Mouse (Mus musculus) CH12.LX (cell line): Measurements from ENCODE around the gene Pex11b. TPM values are rescaled to one million over a fixed set of nuclear protein-coding genes. Genes with fewer than 3 reads are reported as not detected.
A peak's percentile ranks its signal among the peaks of the same experiment; 100 is the strongest.

Experiments
- DNase-seq: peaks from one replicate; pipeline ENCODE4 v3.0.0-alpha.2; 2013; ENCODE audit errors: extremely low read depth
- H3K27ac ChIP-seq: 2 replicates; pipeline ENCODE4 v1.5.1; 2012; ENCODE audit warnings: low read depth, mild to moderate bottlenecking, control low read depth, moderate library complexity; ENCODE audit not compliant: insufficient read depth
- H3K27me3 ChIP-seq: replicated peaks from 2 replicates; pipeline ENCODE3; 2012; ENCODE audit warnings: inconsistent platforms
- H3K36me3 ChIP-seq, 2 experiments: replicated peaks in 1 of 2; 2 replicates each; pipeline versions ENCODE3 to v1.6.1; 2012; ENCODE audit warnings: inconsistent platforms in 1 of 2, low read length in 1 of 2, mild to moderate bottlenecking in 1 of 2, mixed read lengths in 1 of 2, moderate library complexity in 1 of 2; ENCODE audit not compliant: control insufficient read depth in 1 of 2, insufficient read depth in 1 of 2
- H3K4me1 ChIP-seq, 2 experiments: 2 replicates each; pipeline ENCODE4 v1.6.1; 2012; ENCODE audit warnings: inconsistent platforms in 1 of 2, moderate library complexity in 1 of 2; ENCODE audit not compliant: insufficient read depth in 2 of 2, control insufficient read depth in 1 of 2
- H3K4me2 ChIP-seq: 2 replicates; pipeline ENCODE4 v1.6.1; 2012; ENCODE audit warnings: low read depth, mild to moderate bottlenecking, control low read depth; ENCODE audit not compliant: poor library complexity, insufficient read depth, severe bottlenecking
- H3K4me3 ChIP-seq, 3 experiments: fragments of 150-350 bp in 1 of 3; sonication (generic) in 1 of 3; replicated peaks in 1 of 3; 2 replicates each; pipeline versions ENCODE3 to v1.5.1; 2011 to 2012; ENCODE audit warnings: low read depth in 2 of 3, low read length in 2 of 3, mild to moderate bottlenecking in 2 of 3, moderate library complexity in 2 of 3, control low read depth in 1 of 3, improper control_type of control experiment in 1 of 3, inconsistent platforms in 1 of 3, mixed read lengths in 1 of 3; ENCODE audit not compliant: poor library complexity in 1 of 3
- H3K79me2 ChIP-seq: replicated peaks from 2 replicates; pipeline ENCODE4 v1.6.1; 2012; ENCODE audit warnings: mild to moderate bottlenecking, moderate library complexity; ENCODE audit not compliant: control insufficient read depth, poor library complexity, insufficient read depth, severe bottlenecking; ENCODE audit errors: extremely low read depth
- H3K9ac ChIP-seq: 2 replicates; pipeline ENCODE4 v1.6.1; 2012; ENCODE audit warnings: low read depth, mild to moderate bottlenecking, control low read depth, moderate library complexity; ENCODE audit not compliant: insufficient read depth
- H3K9me3 ChIP-seq: replicated peaks from 2 replicates; pipeline ENCODE3; 2012; ENCODE audit warnings: low read length, inconsistent platforms, mixed read lengths
- BHLHE40 ChIP-seq: IDR thresholded peaks from 2 replicates; pipeline ENCODE4 v1.6.1; 2011; ENCODE audit warnings: mild to moderate bottlenecking, low read depth, low read length, improper control_type of control experiment
- CHD2 ChIP-seq: IDR thresholded peaks from 2 replicates; pipeline ENCODE4 v1.6.1; 2011; ENCODE audit warnings: low read length, improper control_type of control experiment
- E2F4 ChIP-seq: IDR thresholded peaks from 2 replicates; pipeline ENCODE4 v1.6.1; 2011; ENCODE audit warnings: low read depth, low read length, improper control_type of control experiment; ENCODE audit not compliant: insufficient replicate concordance
- ELF1 ChIP-seq: IDR thresholded peaks from 2 replicates; pipeline ENCODE4 v1.6.1; 2014; ENCODE audit warnings: low read depth, mild to moderate bottlenecking, inconsistent platforms, low read length, improper control_type of control experiment
- ETS1 ChIP-seq: conservative IDR thresholded peaks from 2 replicates; pipeline ENCODE4 v1.6.1; 2012; ENCODE audit warnings: low read depth, mild to moderate bottlenecking, inconsistent platforms, low read length, improper control_type of control experiment, moderate library complexity
- GABPA ChIP-seq: IDR thresholded peaks from 2 replicates; pipeline ENCODE4 v1.6.1; 2012; ENCODE audit warnings: low read depth, low read length, improper control_type of control experiment, inconsistent platforms; ENCODE audit not compliant: insufficient replicate concordance
- HCFC1 ChIP-seq: IDR thresholded peaks from 2 replicates; pipeline ENCODE4 v1.6.1; 2012; ENCODE audit warnings: low read depth, mild to moderate bottlenecking, inconsistent platforms, low read length, improper control_type of control experiment
- IRF4 ChIP-seq: IDR thresholded peaks from 2 replicates; pipeline ENCODE4 v1.6.1; 2014; ENCODE audit warnings: low read depth, mild to moderate bottlenecking, inconsistent platforms, low read length, improper control_type of control experiment
- KAT2A ChIP-seq: IDR thresholded peaks from 2 replicates; pipeline ENCODE4 v1.6.1; 2012; ENCODE audit warnings: low read length, improper control_type of control experiment, inconsistent platforms; ENCODE audit not compliant: insufficient replicate concordance
- MAFK ChIP-seq: IDR thresholded peaks from 2 replicates; pipeline ENCODE4 v1.6.1; 2011; ENCODE audit warnings: low read length, improper control_type of control experiment; ENCODE audit not compliant: insufficient replicate concordance
- MAX ChIP-seq: IDR thresholded peaks from 2 replicates; pipeline ENCODE4 v1.6.1; 2011; ENCODE audit warnings: low read length, improper control_type of control experiment
- MAZ ChIP-seq: IDR thresholded peaks from 2 replicates; pipeline ENCODE4 v1.6.1; 2012; ENCODE audit warnings: low read depth, mild to moderate bottlenecking, inconsistent platforms, low read length, improper control_type of control experiment, moderate library complexity
- MEF2A ChIP-seq: IDR thresholded peaks from 2 replicates; pipeline ENCODE4 v1.6.1; 2014; ENCODE audit warnings: low read depth, mild to moderate bottlenecking, inconsistent platforms, low read length, improper control_type of control experiment, borderline replicate concordance
- MXI1 ChIP-seq: IDR thresholded peaks from 2 replicates; pipeline ENCODE4 v1.6.1; 2011; ENCODE audit warnings: mild to moderate bottlenecking, low read depth, low read length, improper control_type of control experiment
- MYC ChIP-seq: IDR thresholded peaks from 2 replicates; pipeline ENCODE4 v1.6.1; 2011; ENCODE audit warnings: low read depth, mild to moderate bottlenecking, improper control_type of control experiment, low read length
- NELFE ChIP-seq: IDR thresholded peaks from 2 replicates; pipeline ENCODE4 v1.6.1; 2011; ENCODE audit warnings: low read depth, low read length, improper control_type of control experiment
- NRF1 ChIP-seq: IDR thresholded peaks from 2 replicates; pipeline ENCODE4 v1.6.1; 2014; ENCODE audit warnings: low read depth, mild to moderate bottlenecking, inconsistent platforms, low read length, improper control_type of control experiment, moderate library complexity
- PAX5 ChIP-seq: IDR thresholded peaks from 2 replicates; pipeline ENCODE4 v1.6.1; 2012; ENCODE audit warnings: low read length, inconsistent platforms, mixed read lengths
- POLR2A ChIP-seq: IDR thresholded peaks from 2 replicates; pipeline ENCODE4 v1.6.1; 2011; ENCODE audit warnings: low read depth, mild to moderate bottlenecking, improper control_type of control experiment, low read length
- POLR2AphosphoS2 ChIP-seq: IDR thresholded peaks from 2 replicates; pipeline ENCODE4 v1.6.1; 2011; ENCODE audit warnings: low read depth, low read length, improper control_type of control experiment
- RAD21 ChIP-seq: IDR thresholded peaks from 2 replicates; pipeline ENCODE4 v1.6.1; 2011; ENCODE audit warnings: low read depth, mild to moderate bottlenecking, low read length, improper control_type of control experiment, moderate library complexity
- SIN3A ChIP-seq: IDR thresholded peaks from 2 replicates; pipeline ENCODE4 v1.6.1; 2012; ENCODE audit warnings: low read length, improper control_type of control experiment, inconsistent platforms
- SMC3 ChIP-seq: IDR thresholded peaks from 2 replicates; pipeline ENCODE4 v1.6.1; 2011; ENCODE audit warnings: low read depth, low read length, improper control_type of control experiment
- TBP ChIP-seq: conservative IDR thresholded peaks from 2 replicates; pipeline ENCODE4 v1.6.1; 2011; ENCODE audit warnings: low read depth, low read length, improper control_type of control experiment
- TCF12 ChIP-seq: IDR thresholded peaks from 2 replicates; pipeline ENCODE4 v1.6.1; 2014; ENCODE audit warnings: low read depth, mild to moderate bottlenecking, inconsistent platforms, low read length, improper control_type of control experiment
- UBTF ChIP-seq: IDR thresholded peaks from 2 replicates; pipeline ENCODE4 v1.6.1; 2012; ENCODE audit warnings: low read depth, mild to moderate bottlenecking, inconsistent platforms, low read length, improper control_type of control experiment, moderate library complexity
- USF1 ChIP-seq: IDR thresholded peaks from 2 replicates; pipeline ENCODE4 v1.6.1; 2014; ENCODE audit warnings: low read depth, mild to moderate bottlenecking, inconsistent platforms, low read length, improper control_type of control experiment
- USF2 ChIP-seq: conservative IDR thresholded peaks from 2 replicates; pipeline ENCODE4 v1.6.1; 2011; ENCODE audit warnings: low read depth, low read length, improper control_type of control experiment
- ZMIZ1 ChIP-seq: IDR thresholded peaks from 2 replicates; pipeline ENCODE4 v1.6.1; 2012; ENCODE audit warnings: low read depth, mild to moderate bottlenecking, inconsistent platforms, low read length, improper control_type of control experiment
- ZNF384 ChIP-seq: IDR thresholded peaks from 2 replicates; pipeline ENCODE4 v1.6.1; 2012; ENCODE audit warnings: low read depth, low read length, improper control_type of control experiment, inconsistent platforms
- dilution Hi-C: fragments of 300-500 bp; cut with MboI; formaldehyde crosslinking; loops from 2 replicates; pipeline ENCODE4 v1.14.3; 2020; ENCODE audit warnings: low sequenced_read_pairs; ENCODE audit not compliant: extremely low pct_unique_long_range_greater_than_20kb, extremely low pct_ligation_motif_present
- in situ Hi-C: fragments of 300-500 bp; cut with MboI; formaldehyde crosslinking; loops from 3 replicates; pipeline ENCODE4 v1.14.3; 2019; ENCODE audit warnings: low sequenced_read_pairs, low pct_ligation_motif_present, low pct_unique_long_range_greater_than_20kb, mixed read lengths
- polyA plus RNA-seq: library from polyadenylated mRNA; unstranded; fragments of >175 nt; gene quantifications from 2 replicates; pipeline ENCODE4 v1.2.1, GENCODE M21; 2012; ENCODE audit warnings: low read depth; ENCODE audit not compliant: insufficient read length
- total RNA-seq, 2 experiments: library from RNA; depleted of rRNA; stranded (reverse); fragments of 300-350 nt in 1 of 2; fragments of >200 nt in 1 of 2; gene quantifications; 2 replicates each; pipeline ENCODE4 v1.2.3; 2012 to 2014

Pex11b gene
- total and polyA plus RNA-seq, 3 experiments = 23.4 to 33.1 (median 27.9) TPM

DNA sequence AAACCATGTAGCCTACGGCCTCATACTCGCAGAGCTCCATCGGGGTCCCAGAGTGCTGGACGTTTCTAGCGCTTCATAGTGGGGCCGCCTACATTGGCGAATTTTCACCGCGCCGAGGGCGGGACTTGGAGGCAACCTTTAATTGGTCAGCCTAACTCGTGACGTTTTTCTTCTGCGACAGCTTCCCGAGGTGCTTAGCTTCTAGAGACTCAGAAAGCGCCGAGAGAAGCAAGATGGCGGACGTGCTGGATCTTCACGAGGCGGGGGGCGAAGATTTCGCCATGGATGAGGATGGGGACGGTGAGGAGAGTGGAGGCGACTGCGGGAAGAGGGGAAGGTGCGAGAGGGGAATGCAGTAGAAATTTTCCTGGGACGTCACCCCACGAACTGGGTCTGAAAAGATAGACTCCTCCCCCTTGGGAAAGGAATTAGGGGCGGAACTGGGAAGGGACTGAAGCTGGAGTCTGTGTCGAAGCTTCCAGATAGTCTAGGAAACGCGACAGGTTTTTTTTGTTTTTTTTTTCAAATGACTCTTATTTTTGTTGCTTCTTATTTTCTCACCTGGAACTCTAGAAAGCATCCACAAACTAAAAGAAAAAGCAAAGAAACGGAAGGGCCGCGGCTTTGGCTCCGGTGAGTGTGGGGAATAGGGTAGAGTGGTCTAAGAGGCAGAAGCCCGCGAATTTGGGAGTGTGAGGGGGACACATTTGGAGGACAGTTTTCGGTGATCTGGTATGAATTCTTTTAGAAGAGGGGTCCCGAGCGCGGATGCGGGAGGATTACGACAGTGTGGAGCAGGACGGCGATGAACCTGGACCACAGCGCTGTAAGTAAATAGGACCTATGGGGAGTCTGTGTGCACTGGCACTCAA is 5.2 kb upstream of the Pex11b start, which contains the start of gene Rbm8a:
TSS of gene Rbm8a (plus strand) at position 205 of the 872 bp plus-strand sequence.
- peak; percentile 99 for DNase-seq
- Histone ChIP-seq H3K4me3 (peak within 1 kb of the TSS; percentile 77 to 88 (median 78)), H3K9me3 (no peaks in the 10 kb centered on the region), H3K36me3 (peaks cover 15 to 36% of the 10 kb centered on the region in 2 experiments), H3K27me3 (no peaks in the 10 kb centered on the region), H3K27ac (peak within 1 kb of the TSS; percentile 29; the same call in 1 of the 2 replicates), H3K4me1 (peaks cover 0 to 26% of the 10 kb centered on the region in 2 experiments; a peak in 2 of 4 replicates), H3K4me2 (peak within 1 kb of the TSS; percentile 98), H3K79me2 (peaks cover 16% of the 10 kb centered on the region), H3K9ac (peak within 1 kb of the TSS; percentile 92)
- dilution Hi-C loops (no loop called here), in situ Hi-C loops (loop anchor here (5.0 kb wide), 1 partner anchor 38 kb away; the partner anchor contains the start of gene Polr3gl)
- TF ChIP-seq MXI1 (peak; percentile 82), CHD2 (peak; percentile 85), IRF4 (peak; percentile 58; the same call in 1 of the 2 replicates), ZNF384 (no peak), ZMIZ1 (peak; percentile 90), MAX (peak; percentile 65), GABPA (peak; percentile 11; the same call in 1 of the 2 replicates), NRF1 (peak; percentile 66), HCFC1 (peak; percentile 93), SMC3 (no peak), UBTF (no peak), TBP (peak; percentile 89), POLR2AphosphoS2 (peak; percentile 89), MAZ (no peak), BHLHE40 (no peak), TCF12 (peak; percentile 96), RAD21 (no peak), MYC (peak; percentile 87), ELF1 (peak; percentile 67), USF2 (no peak), KAT2A (peak; percentile 88; the same call in 1 of the 2 replicates), MEF2A (peak; percentile 78; the same call in 1 of the 2 replicates), PAX5 (no peak), ETS1 (peak; percentile 31; the same call in 1 of the 2 replicates), POLR2A (peak; percentile 93), NELFE (peak; percentile 94), E2F4 (peak; percentile 91; the same call in 1 of the 2 replicates), MAFK (no peak), USF1 (no peak), SIN3A (peak; percentile 94)
